Mouse (Mus musculus) bone marrow, adult 2 months (tissue): ENCODE measurements around the gene Tmem117.

ENCODE experiments used
- CTCF ChIP-seq: fragments of 200-500 bp; IDR thresholded peaks from 2 replicates; pipeline ENCODE4 v1.5.1; 2011; ENCODE audit warnings: low read length, control low read depth; ENCODE audit not compliant: control insufficient read depth, insufficient read depth
- POLR2A ChIP-seq: fragments of 200-500 bp; IDR thresholded peaks from 2 replicates; pipeline ENCODE4 v1.6.1; 2011; ENCODE audit warnings: low read depth, mild to moderate bottlenecking, control low read depth, low read length, borderline replicate concordance; ENCODE audit not compliant: control insufficient read depth

- no peak for TF ChIP-seq CTCF
- no peak for TF ChIP-seq POLR2A
Measured at GRCm38 (mm10) chr15:94649766-94650120, 20.7 kb downstream of the Tmem117 start.
